Mouse (Mus musculus) MEL (cell line): ENCODE measurements around the gene Phlda1. TPM values are rescaled to one million over a fixed set of nuclear protein-coding genes. Genes with fewer than 3 reads are reported as not detected.
A peak's percentile ranks its signal among the peaks of the same experiment; 100 is the strongest.

Source experiments
- DNase-seq: peaks from one replicate; pipeline ENCODE4 v3.0.0; 2011; ENCODE audit warnings: low read depth, low spot score
- H3K27ac ChIP-seq: 2 replicates; pipeline ENCODE4 v1.5.1; 2012; ENCODE audit warnings: low read depth, mild to moderate bottlenecking, control low read depth, low read length, moderate library complexity; ENCODE audit not compliant: control insufficient read depth
- H3K27me3 ChIP-seq, 2 experiments: fragments of 150-350 bp in 1 of 2; sonication (generic) in 1 of 2; 2 replicates each; pipeline ENCODE4 v1.6.1; 2012; ENCODE audit warnings: low read length in 2 of 2, mild to moderate bottlenecking in 2 of 2, improper control_type of control experiment in 1 of 2, moderate library complexity in 1 of 2; ENCODE audit not compliant: insufficient read depth in 2 of 2, control insufficient read depth in 1 of 2
- H3K36me3 ChIP-seq, 2 experiments: 2 replicates each; pipeline ENCODE4 v1.6.1; 2012 to 2014; ENCODE audit warnings: low read length in 2 of 2, improper control_type of control experiment in 1 of 2, inconsistent platforms in 1 of 2, mild to moderate bottlenecking in 1 of 2; ENCODE audit not compliant: insufficient read depth in 2 of 2, control insufficient read depth in 1 of 2
- H3K4me1 ChIP-seq, 2 experiments: fragments of 150-350 bp in 1 of 2; sonication (generic) in 1 of 2; 2 replicates each; pipeline ENCODE4 v1.6.1; 2012; ENCODE audit warnings: low read length in 2 of 2, improper control_type of control experiment in 1 of 2, mild to moderate bottlenecking in 1 of 2; ENCODE audit not compliant: insufficient read depth in 2 of 2, control insufficient read depth in 1 of 2
- H3K4me3 ChIP-seq, 2 experiments: fragments of 150-350 bp in 1 of 2; sonication (generic) in 1 of 2; 2 replicates each; pipeline ENCODE4 v1.5.1; 2012; ENCODE audit warnings: low read depth in 2 of 2, low read length in 2 of 2, mild to moderate bottlenecking in 2 of 2, moderate library complexity in 2 of 2, control low read depth in 1 of 2, improper control_type of control experiment in 1 of 2; ENCODE audit not compliant: control insufficient read depth in 1 of 2, insufficient read depth in 1 of 2
- H3K79me2 ChIP-seq: 2 replicates; pipeline ENCODE4 v1.6.1; 2012; ENCODE audit warnings: mild to moderate bottlenecking, low read length, moderate library complexity; ENCODE audit not compliant: control insufficient read depth, poor library complexity, insufficient read depth
- H3K9ac ChIP-seq: 2 replicates; pipeline ENCODE4 v1.6.1; 2012; ENCODE audit warnings: low read depth, mild to moderate bottlenecking, control low read depth, low read length, moderate library complexity; ENCODE audit not compliant: control insufficient read depth, poor library complexity, severe bottlenecking
- H3K9me3 ChIP-seq: fragments of 150-350 bp; sonication (generic); replicated peaks from 2 replicates; pipeline ENCODE4 v1.6.1; 2012; ENCODE audit warnings: mild to moderate bottlenecking, low read length, improper control_type of control experiment, moderate library complexity; ENCODE audit not compliant: insufficient read depth
- BHLHE40 ChIP-seq: IDR thresholded peaks from 2 replicates; pipeline ENCODE4 v1.6.1; 2012; ENCODE audit warnings: low read depth, mild to moderate bottlenecking, inconsistent platforms, low read length, improper control_type of control experiment, borderline replicate concordance
- EP300 ChIP-seq, 2 experiments: IDR thresholded peaks; 2 replicates each; pipeline ENCODE4 v1.6.1; 2011; ENCODE audit warnings: improper control_type of control experiment in 2 of 2, low read length in 2 of 2, low read depth in 1 of 2, mild to moderate bottlenecking in 1 of 2
- ETS1 ChIP-seq: IDR thresholded peaks from 2 replicates; pipeline ENCODE4 v1.6.1; 2012; ENCODE audit warnings: low read depth, mild to moderate bottlenecking, inconsistent platforms, low read length, improper control_type of control experiment, moderate library complexity
- GATA1 ChIP-seq: IDR thresholded peaks from 2 replicates; pipeline ENCODE4 v1.6.1; 2011; ENCODE audit warnings: low read depth, low read length, improper control_type of control experiment
- JUND ChIP-seq: IDR thresholded peaks from 2 replicates; pipeline ENCODE4 v1.6.1; 2011; ENCODE audit warnings: low read depth, mild to moderate bottlenecking, improper control_type of control experiment, low read length
- KAT2A ChIP-seq: conservative IDR thresholded peaks from 2 replicates; pipeline ENCODE4 v1.6.1; 2012; ENCODE audit warnings: low read depth, low read length, improper control_type of control experiment, inconsistent platforms
- MAX ChIP-seq: IDR thresholded peaks from 2 replicates; pipeline ENCODE4 v1.6.1; 2011; ENCODE audit warnings: low read length, improper control_type of control experiment
- MYC ChIP-seq: IDR thresholded peaks from 2 replicates; pipeline ENCODE4 v1.6.1; 2011; ENCODE audit warnings: low read depth, mild to moderate bottlenecking, low read length, improper control_type of control experiment, moderate library complexity
- POLR2AphosphoS5 ChIP-seq: IDR thresholded peaks from 2 replicates; pipeline ENCODE4 v1.6.1; 2012; ENCODE audit warnings: low read depth, borderline replicate concordance, mild to moderate bottlenecking, inconsistent platforms, low read length, moderate library complexity, mixed read lengths
- RAD21 ChIP-seq: IDR thresholded peaks from 2 replicates; pipeline ENCODE4 v1.6.1; 2011; ENCODE audit warnings: mild to moderate bottlenecking, low read depth, low read length, improper control_type of control experiment
- RCOR1 ChIP-seq: IDR thresholded peaks from 2 replicates; pipeline ENCODE4 v1.6.1; 2012; ENCODE audit warnings: low read depth, mild to moderate bottlenecking, inconsistent platforms, low read length, improper control_type of control experiment
- SIN3A ChIP-seq: IDR thresholded peaks from 2 replicates; pipeline ENCODE4 v1.6.1; 2012; ENCODE audit warnings: low read length, improper control_type of control experiment, inconsistent platforms
- TCF12 ChIP-seq: IDR thresholded peaks from 2 replicates; pipeline ENCODE4 v1.6.1; 2014; ENCODE audit warnings: low read depth, mild to moderate bottlenecking, inconsistent platforms, low read length, improper control_type of control experiment, moderate library complexity
- USF1 ChIP-seq: IDR thresholded peaks from 2 replicates; pipeline ENCODE4 v1.6.1; 2014; ENCODE audit warnings: low read depth, mild to moderate bottlenecking, inconsistent platforms, low read length, improper control_type of control experiment, moderate library complexity
- polyA plus RNA-seq, 2 experiments: library from polyadenylated mRNA; stranded (reverse) in 1 of 2; unstranded in 1 of 2; fragments of >175 nt in 1 of 2; fragments of >200 nt in 1 of 2; gene quantifications; 2 replicates each; pipeline versions ENCODE4 v1.2.1 to v1.2.4; 2012; ENCODE audit warnings: low replicate concordance in 2 of 2, low read depth in 1 of 2; ENCODE audit not compliant: insufficient read length in 2 of 2, insufficient read depth in 1 of 2, missing spikeins in 1 of 2
- total RNA-seq: library from RNA; depleted of rRNA; stranded (reverse); fragments of 300-350 nt; gene quantifications from 2 replicates; pipeline ENCODE4 v1.2.3, GENCODE M21; 2012

Phlda1 gene
- total and polyA plus RNA-seq, 3 experiments = 0.27 to 3.4 TPM; not detected in 1

GRCm38 (mm10) chr10:111543781-111544260 lies 37.7 kb downstream of the Phlda1 start:
- peak; percentile 45 for DNase-seq
- H3K27ac ChIP-seq = no peak overlapping the region

DNA sequence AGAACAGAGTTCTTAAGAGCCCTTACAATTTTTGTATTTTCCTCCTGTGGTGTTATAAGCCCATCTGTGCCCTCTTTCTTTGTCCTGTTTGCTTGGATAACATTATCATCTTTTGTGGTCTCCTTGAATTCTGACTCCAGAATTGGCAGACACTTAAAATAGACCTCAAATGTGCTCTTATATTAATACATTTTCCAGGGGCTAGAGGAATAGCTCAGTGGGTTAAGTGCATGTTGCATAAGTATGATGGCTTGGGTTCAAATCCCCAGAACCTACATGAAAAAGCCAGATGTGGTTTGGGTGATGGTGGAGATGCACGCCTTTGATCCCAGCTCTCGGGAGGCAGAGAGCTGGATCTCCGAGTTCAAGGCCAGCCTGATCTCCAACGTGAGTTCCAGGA lies 38.2 kb downstream of the Phlda1 start:
- peaks cover 0 to 22% of the 10 kb centered on the region in 2 experiments; a peak in 2 of 4 replicates for H3K36me3 ChIP-seq
- no peak overlapping the region for H3K9ac ChIP-seq
- no peak for TF ChIP-seq RCOR1
- no peak for TF ChIP-seq KAT2A
- no peak for TF ChIP-seq RAD21
- TF ChIP-seq EP300 (IDR thresholded peaks at IDR 0.05; ENCODE audit: low read depth in 1 of 2, low read length in 2 of 2) = peak in 1 of 2 experiments; percentile 23; a peak in 1 of 4 replicates
- TF ChIP-seq ETS1 = 0 out of 2 replicates have a peak, but pooled peaks have one; percentile 5
- no peaks in the 10 kb centered on the region for H3K9me3 ChIP-seq
- H3K4me1 ChIP-seq = peaks cover 10 to 28% of the 10 kb centered on the region in 2 experiments
- H3K27ac ChIP-seq = no peak overlapping the region
- H3K4me3 ChIP-seq = no peak overlapping the region
- peak; percentile 36 for DNase-seq
- H3K79me2 ChIP-seq = no peaks in the 10 kb centered on the region
- no peaks in the 10 kb centered on the region for H3K27me3 ChIP-seq

More at GRCm38 (mm10) chr10:111543781-111544260, 37.7 kb downstream of the Phlda1 start:
- peaks cover 10 to 28% of the 10 kb centered on the region in 2 experiments for H3K4me1 ChIP-seq
- TF ChIP-seq JUND = peak; percentile 56; the same call in 1 of the 2 replicates
- TF ChIP-seq POLR2AphosphoS5 = no peak
- TF ChIP-seq EP300 (IDR thresholded peaks at IDR 0.05; ENCODE audit: low read depth in 1 of 2, low read length in 2 of 2) = peak in 1 of 2 experiments; percentile 17; a peak in 1 of 4 replicates
- peaks cover 0 to 22% of the 10 kb centered on the region in 2 experiments; a peak in 2 of 4 replicates for H3K36me3 ChIP-seq
- no peak overlapping the region for H3K4me3 ChIP-seq
- H3K79me2 ChIP-seq = no peaks in the 10 kb centered on the region
- no peaks in the 10 kb centered on the region for H3K27me3 ChIP-seq
- no peak overlapping the region for H3K9ac ChIP-seq
- no peaks in the 10 kb centered on the region for H3K9me3 ChIP-seq

DNA sequence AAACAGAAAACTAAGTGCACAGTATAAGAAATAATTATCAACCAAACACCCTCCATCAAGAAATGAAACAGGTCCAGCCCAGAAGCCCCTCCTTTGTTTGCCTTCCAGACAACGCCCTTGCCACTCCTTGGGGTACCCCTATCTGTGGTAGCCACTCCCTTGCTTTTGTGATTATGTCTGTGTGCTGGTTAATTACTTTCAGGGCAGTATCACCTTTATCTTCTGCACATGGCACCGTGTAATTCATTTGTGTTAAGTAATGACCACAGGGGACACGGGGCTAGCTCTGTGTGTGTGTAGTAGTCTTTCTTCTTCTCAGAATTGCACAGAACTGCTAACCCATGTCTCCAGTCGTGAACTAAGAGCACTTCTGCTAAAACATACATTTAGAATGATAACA lies 39.6 kb downstream of the Phlda1 start:
- no peaks in the 10 kb centered on the region for H3K27me3 ChIP-seq
- TF ChIP-seq MYC = no peak
- 0 out of 2 replicates have a peak, but pooled peaks have one; percentile 25 for TF ChIP-seq SIN3A
- TF ChIP-seq TCF12 = peak; percentile 42; the same call in 1 of the 2 replicates
- 0 out of 2 replicates have a peak, but pooled peaks have one; percentile 26 for TF ChIP-seq BHLHE40
- 0 out of 2 replicates have a peak, but pooled peaks have one; percentile 30 for TF ChIP-seq MAX
- peak; percentile 62 to 76 for TF ChIP-seq EP300 (IDR thresholded peaks at IDR 0.05; ENCODE audit: low read depth in 1 of 2, low read length in 2 of 2)
- peak; percentile 50 for TF ChIP-seq GATA1
- 0 out of 2 replicates have a peak, but pooled peaks have one; percentile 34 for TF ChIP-seq ETS1
- no peak for TF ChIP-seq USF1
- 0 out of 2 replicates have a peak, but pooled peaks have one; percentile 39 for TF ChIP-seq RCOR1
- TF ChIP-seq, all 39 proteins: peak for 8
- Histone ChIP-seq H3K79me2 (no peaks in the 10 kb centered on the region), H3K27ac (no peak overlapping the region), H3K9ac (no peak overlapping the region), H3K36me3 (peaks cover 0 to 22% of the 10 kb centered on the region in 2 experiments; a peak in 2 of 4 replicates), H3K4me1 (peaks cover 10 to 28% of the 10 kb centered on the region in 2 experiments), H3K9me3 (no peaks in the 10 kb centered on the region), H3K4me3 (no peak overlapping the region)
- DNase-seq = peak; percentile 32
